Mouse (Mus musculus) ES-E14 (cell line): Measurements from ENCODE around the gene Cdh13.

Experiments used
- CHD2 ChIP-seq: IDR thresholded peaks from 2 replicates; pipeline ENCODE4 v1.6.1; 2014; ENCODE audit warnings: mild to moderate bottlenecking, low read depth, low read length, inconsistent platforms
- MAFK ChIP-seq: IDR thresholded peaks from 2 replicates; pipeline ENCODE4 v1.6.1; 2014; ENCODE audit warnings: mild to moderate bottlenecking, low read depth, low read length, inconsistent platforms; ENCODE audit not compliant: insufficient read depth

DNA sequence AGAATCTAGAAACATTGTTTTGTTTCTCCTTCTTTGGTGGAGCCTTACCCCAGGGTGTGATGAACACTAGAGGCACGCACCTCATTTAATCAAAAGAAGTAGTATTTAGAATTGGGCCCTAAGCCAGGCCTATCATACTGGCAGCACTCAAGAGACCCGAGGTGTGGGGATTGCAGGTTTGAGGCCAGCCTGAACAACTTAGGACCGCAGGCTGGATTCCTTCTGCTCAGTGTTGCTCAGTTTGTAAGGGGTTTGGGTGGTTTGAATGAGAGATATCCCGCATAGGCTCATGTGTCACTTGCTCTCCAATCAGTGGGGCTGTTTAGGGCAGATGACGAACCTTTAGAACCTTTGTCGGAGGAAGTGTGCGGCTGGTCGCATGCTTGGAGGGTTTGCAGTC, 96.5 kb downstream of the Cdh13 start:
- TF ChIP-seq MAFK (no peak), CHD2 (no peak)
